Comparison of ENCODE assay signal across 11 mouse cellular contexts in the genomic region with DNA sequence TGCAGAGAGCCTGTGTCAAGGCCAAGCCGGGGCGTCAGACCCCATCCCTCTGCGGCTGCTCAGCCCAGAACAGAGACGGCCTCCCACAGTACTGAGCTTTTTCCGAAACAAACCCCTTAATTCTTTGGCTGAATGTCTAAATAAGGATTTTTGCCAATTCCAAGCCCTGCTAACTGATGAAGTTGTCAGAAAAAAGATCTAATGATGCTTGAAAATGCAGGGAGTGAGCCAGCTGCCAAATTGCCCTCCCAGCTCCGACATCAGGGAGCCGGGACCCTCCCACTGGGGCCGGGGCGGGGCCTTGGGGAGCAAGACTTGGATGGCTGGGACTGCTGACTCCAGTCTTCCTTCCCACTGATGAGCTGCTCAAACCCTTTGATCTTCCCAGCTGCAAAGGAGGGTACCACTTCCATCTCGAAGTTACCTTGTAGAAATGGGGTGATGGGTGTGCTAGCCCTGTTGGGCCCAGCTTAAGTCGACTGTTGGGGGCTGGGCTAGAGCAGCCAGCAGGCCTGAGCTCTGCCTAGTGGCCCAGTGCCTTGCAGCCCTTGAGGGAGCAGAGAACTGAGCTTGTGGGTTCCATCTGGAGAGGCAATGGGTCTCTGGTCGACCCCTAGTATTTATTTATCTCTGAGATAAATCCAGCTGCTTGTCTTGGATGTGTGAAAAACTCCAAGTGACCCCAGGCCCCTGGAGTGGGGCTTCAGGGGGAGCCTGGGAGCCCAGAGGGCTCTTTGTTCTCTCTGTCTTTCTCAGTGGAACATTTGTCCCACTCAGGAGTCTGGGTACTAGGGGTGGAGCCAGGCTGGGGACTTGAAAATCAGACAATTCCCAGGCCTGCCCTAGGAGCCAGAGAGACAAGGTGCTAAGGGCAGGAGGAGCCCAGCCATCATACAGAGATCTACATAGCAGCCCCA. TPM values are rescaled to one million over a fixed set of nuclear protein-coding genes. Genes with fewer than 3 reads are reported as not detected.
DNase-seq lines count a peak whose midpoint lies in the region; ATAC-seq lines count a peak whose summit lies in the region.
"Had no signal": no experiment of that assay in that cellular context is flagged by ENCODE, and none has a peak within 500 bp of the region (broad histone marks: within the 10 kb centered on the region; RNA-seq: fewer than 3 reads in every experiment).

No protein-coding gene starts in this region.

- 30% methylated on average over 12 of the region's 12 CpGs for WGBS in embryonic facial prominence, embryonic 11.5 days
- 15% methylated on average over 12 of the region's 12 CpGs for WGBS in limb, embryonic 11.5 days

- H3K9me3 ChIP-seq in embryonic facial prominence, embryonic 11.5 days (replicated peaks; ENCODE audit: control insufficient read depth, low read length) = no peaks in the 10 kb centered on the region
- no peaks in the 10 kb centered on the region for H3K9me3 ChIP-seq in limb, embryonic 11.5 days (ENCODE audit: control insufficient read depth, low read length)
- H3K9me3 ChIP-seq: neural tube, embryonic 12.5 days had no signal

- H3K4me3 ChIP-seq in embryonic facial prominence, embryonic 11.5 days (ENCODE audit: low read depth, low read length) = no peak overlapping the region
- H3K4me3 ChIP-seq in limb, embryonic 11.5 days (ENCODE audit: low read depth, low read length) = no peak overlapping the region
- H3K4me3 ChIP-seq: neural tube, embryonic 12.5 days had no signal

- no peak overlapping the region for H3K27ac ChIP-seq in embryonic facial prominence, embryonic 11.5 days (replicated peaks; ENCODE audit: low read depth, low read length)
- H3K27ac ChIP-seq in limb, embryonic 11.5 days (replicated peaks; ENCODE audit: low read depth, low read length) = no peak overlapping the region
- H3K27ac ChIP-seq: neural tube, embryonic 12.5 days had no signal

- ATAC-seq in embryonic facial prominence, embryonic 11.5 days (replicated peaks; ENCODE audit: insufficient number of reproducible peaks, low FRiP score, low TSS enrichment, low read depth) = no peak; the same call in 1 of the 2 replicates
- ATAC-seq in limb, embryonic 11.5 days (ENCODE audit: insufficient number of reproducible peaks, low FRiP score, low TSS enrichment, low read depth) = no peak

- H3K4me2 ChIP-seq in embryonic facial prominence, embryonic 11.5 days (ENCODE audit: low read depth, low read length) = no peak overlapping the region
- H3K4me2 ChIP-seq in limb, embryonic 11.5 days (ENCODE audit: low read depth, severe bottlenecking) = no peak overlapping the region
- H3K4me2 ChIP-seq: neural tube, embryonic 12.5 days had no signal

- DNase-seq in heart, postnatal 14 days = peak; percentile 25 to 26
- no peak for DNase-seq in heart, adult 11 months
- peak; percentile 77 for DNase-seq in Muller cell, postnatal 12 days (ENCODE audit: inconsistent ontology term)
- DNase-seq in embryonic facial prominence, embryonic 11.5 days (ENCODE audit: low spot score) = peak; percentile 13
- DNase-seq in limb, embryonic 11.5 days (ENCODE audit: low spot score) = peak; percentile 48
- DNase-seq in thymus, adult 18-20 months = no peak
- no peak for DNase-seq in right cerebral cortex, postnatal 4 days
- DNase-seq in urinary bladder, adult 18-20 months (ENCODE audit: low spot score in 2 of 2) = no peak

- H3K9ac ChIP-seq in embryonic facial prominence, embryonic 11.5 days (replicated peaks; ENCODE audit: low read length) = no peak overlapping the region
- no peak overlapping the region for H3K9ac ChIP-seq in limb, embryonic 11.5 days (ENCODE audit: low read length)
- H3K9ac ChIP-seq: neural tube, embryonic 12.5 days had no signal

- H3K36me3 ChIP-seq in embryonic facial prominence, embryonic 11.5 days (replicated peaks; ENCODE audit: control insufficient read depth, insufficient read depth, low read depth, low read length) = no peaks in the 10 kb centered on the region
- H3K36me3 ChIP-seq in limb, embryonic 11.5 days (ENCODE audit: control insufficient read depth, insufficient read depth, low read length) = no peaks in the 10 kb centered on the region
- H3K36me3 ChIP-seq: neural tube, embryonic 12.5 days had no signal

- no peaks in the 10 kb centered on the region for H3K27me3 ChIP-seq in embryonic facial prominence, embryonic 11.5 days (ENCODE audit: control insufficient read depth, insufficient read depth, low read length)
- no peaks in the 10 kb centered on the region for H3K27me3 ChIP-seq in limb, embryonic 11.5 days (ENCODE audit: control insufficient read depth, insufficient read depth, low read length)
- H3K27me3 ChIP-seq: neural tube, embryonic 12.5 days had no signal

- intact Hi-C loops in heart, postnatal 14 days (cut with DNase I) = no loop called here

- no peaks in the 10 kb centered on the region for H3K4me1 ChIP-seq in embryonic facial prominence, embryonic 11.5 days (ENCODE audit: control insufficient read depth, insufficient read depth, low read length)
- no peaks in the 10 kb centered on the region; the same call in 1 of the 2 replicates for H3K4me1 ChIP-seq in limb, embryonic 11.5 days (ENCODE audit: control insufficient read depth, insufficient read depth, low read length)

RNA-seq across cellular contexts. Expression of a gene that starts 19.5 kb away (rescaled TPM):
- not detected for total RNA-seq in heart, postnatal 14 days (2021)
- not detected in 2 replicates for polyA plus RNA-seq in embryonic facial prominence, embryonic 11.5 days (2014; fragmentation: Nextera tagmentation; extraction: Ambion mirVana)
- not detected in 2 replicates for polyA plus RNA-seq in limb, embryonic 11.5 days (2014; fragmentation: Nextera tagmentation; extraction: Ambion mirVana)
- total RNA-seq: ES-E14; layer of hippocampus, postnatal 14 days had no signal
- polyA plus RNA-seq: neural tube, embryonic 12.5 days had no signal

Comparison
In these comparisons a context has a peak if more than half of its experiments do, and no peak if none do; other contexts are left out.
1. DNase-seq: peak in heart, postnatal 14 days (2 of 2), Muller cell, postnatal 12 days (single experiment), embryonic facial prominence, embryonic 11.5 days (single experiment) and limb, embryonic 11.5 days (single experiment); none in heart, adult 11 months (single experiment), thymus, adult 18-20 months (0 of 2), right cerebral cortex, postnatal 4 days (single experiment) and urinary bladder, adult 18-20 months (0 of 2).